Mouse (Mus musculus) midbrain, embryonic 13.5 days (tissue): ENCODE results near the gene Hmx2. TPM values are rescaled to one million over a fixed set of nuclear protein-coding genes. Genes with fewer than 3 reads are reported as not detected.

Experiments used
- ATAC-seq: fragments of 200-750 bp; cut with Nextera tagmentation; 2 replicates; pipeline ENCODE4 v1.8.0; 2017; ENCODE audit warnings: mild to moderate bottlenecking, moderate TSS enrichment, moderate library complexity
- H3K27ac ChIP-seq: fragments of 300-500 bp; sonication (generic); 2 replicates; pipeline ENCODE4 v1.5.1; 2015; ENCODE audit warnings: inconsistent platforms, mild to moderate bottlenecking, moderate library complexity
- H3K27me3 ChIP-seq: fragments of 300-500 bp; sonication (generic); 2 replicates; pipeline ENCODE4 v1.6.1; 2015; ENCODE audit warnings: mild to moderate bottlenecking, inconsistent platforms
- H3K36me3 ChIP-seq: fragments of 300-500 bp; sonication (generic); 2 replicates; pipeline ENCODE4 v1.6.1; 2015; ENCODE audit warnings: mild to moderate bottlenecking, inconsistent platforms
- H3K4me1 ChIP-seq: fragments of 300-500 bp; sonication (generic); replicated peaks from 2 replicates; pipeline ENCODE4 v1.6.1; 2015; ENCODE audit warnings: inconsistent platforms
- H3K4me2 ChIP-seq: fragments of 300-500 bp; sonication (generic); replicated peaks from 2 replicates; pipeline ENCODE4 v1.6.1; 2015; ENCODE audit warnings: moderate library complexity, mild to moderate bottlenecking, inconsistent platforms
- H3K4me3 ChIP-seq: fragments of 300-500 bp; sonication (generic); replicated peaks from 2 replicates; pipeline ENCODE4 v1.5.1; 2015; ENCODE audit warnings: mild to moderate bottlenecking, inconsistent platforms
- H3K9ac ChIP-seq: fragments of 300-500 bp; sonication (generic); replicated peaks from 2 replicates; pipeline ENCODE4 v1.6.1; 2015; ENCODE audit warnings: mild to moderate bottlenecking, inconsistent platforms
- H3K9me3 ChIP-seq: fragments of 300-500 bp; sonication (generic); 2 replicates; pipeline ENCODE4 v1.6.1; 2016; ENCODE audit warnings: mild to moderate bottlenecking, inconsistent platforms
- WGBS: fragments of 180-500 bp; shearing (Covaris S2); methylation state at CpG from one replicate; pipeline ENCODE4 v1.1.7; 2015; 5-methylcytosine and 5-hydroxymethylcytosine counted together
- polyA plus RNA-seq: library from polyadenylated mRNA; unstranded; fragments of >200 nt; fragmentation: Nextera tagmentation; extraction: Ambion mirVana; gene quantifications from 2 replicates; pipeline ENCODE4 v1.2.1, GENCODE M21; 2015

Gene Hmx2
- polyA plus RNA-seq, 1 experiment from 2014 or later, result 1.4 TPM

DNA sequence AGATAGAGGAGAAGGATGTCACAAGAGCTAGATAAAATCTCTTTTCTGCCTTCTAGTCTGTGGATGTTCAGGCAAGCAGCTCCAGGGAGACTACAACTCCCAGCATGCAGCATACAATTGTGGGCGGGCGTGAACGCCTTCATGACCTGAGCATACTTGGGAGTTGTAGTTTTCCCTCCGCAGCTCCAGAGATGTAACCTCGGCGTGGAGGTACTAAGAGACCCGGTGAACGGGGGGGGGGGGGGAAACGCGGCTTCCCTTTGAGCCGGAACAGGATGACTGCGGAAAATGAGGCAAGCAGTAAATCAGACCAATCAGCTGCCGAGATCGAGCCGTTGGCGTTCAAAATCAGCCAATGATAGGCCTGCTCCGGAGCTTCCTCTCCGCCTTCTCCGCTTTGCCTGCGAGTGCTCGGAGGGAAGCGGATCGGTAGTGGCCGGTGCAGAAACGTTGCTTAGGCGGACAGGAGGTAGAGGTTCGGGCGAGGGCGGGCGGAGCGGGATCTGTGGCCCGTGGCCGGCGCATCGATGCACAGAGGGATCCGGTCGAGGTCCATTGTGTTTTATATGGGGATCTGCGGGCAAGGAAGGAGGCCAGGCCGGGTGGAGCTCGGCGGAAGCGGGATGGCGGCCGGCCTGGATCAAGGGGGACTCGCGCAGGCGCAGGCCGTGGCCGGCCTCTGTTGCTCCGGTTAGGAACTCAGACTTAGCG, 11.6 kb downstream of the Hmx2 start, which contains the start of gene Bub3:
Gene Bub3 (plus strand): TSS at position 237 of the 711 bp plus-strand sequence.
- peaks cover 44% of the 10 kb centered on the region for H3K27me3 ChIP-seq
- peak within 1 kb of the TSS; percentile 82 for H3K27ac ChIP-seq
- under 1% methylated on average over 44 of the region's 51 CpGs for WGBS
- H3K4me3 ChIP-seq, result peak within 1 kb of the TSS; percentile 71
- H3K9me3 ChIP-seq, result no peaks in the 10 kb centered on the region
- peaks cover 29% of the 10 kb centered on the region for H3K36me3 ChIP-seq
- peaks cover 45% of the 10 kb centered on the region for H3K4me1 ChIP-seq
- H3K9ac ChIP-seq, result peak within 1 kb of the TSS; percentile 81
- ATAC-seq, result peak; percentile 96
- peak within 1 kb of the TSS; percentile 68 for H3K4me2 ChIP-seq

DNA sequence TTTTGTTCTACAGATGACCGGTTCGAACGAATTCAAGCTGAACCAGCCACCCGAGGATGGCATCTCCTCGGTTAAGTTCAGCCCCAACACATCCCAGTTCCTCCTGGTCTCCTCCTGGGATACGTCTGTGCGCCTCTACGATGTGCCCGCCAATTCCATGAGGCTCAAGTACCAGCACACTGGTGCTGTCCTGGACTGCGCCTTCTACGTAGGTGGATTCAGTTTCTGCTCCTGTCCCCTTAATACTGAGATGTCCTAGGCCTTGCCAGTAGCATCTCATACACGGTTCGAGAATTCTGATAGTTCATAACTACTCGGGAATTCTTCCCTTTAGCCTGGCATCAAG, 12.1 kb downstream of the Hmx2 start:
- peaks cover 30% of the 10 kb centered on the region for H3K36me3 ChIP-seq
- under 1% methylated on average over 14 of the region's 14 CpGs for WGBS

GRCm38 (mm10) chr7:131575246-131575645, 26.7 kb downstream of the Hmx2 start:
- ATAC-seq, result no peak
- WGBS, result 81% methylated on average over 6 of the region's 6 CpGs

More for the DNA sequence above, 12.1 kb downstream of the Hmx2 start:
- Histone ChIP-seq H3K27ac (peak overlapping the region; percentile 82), H3K4me3 (peak overlapping the region; percentile 71), H3K4me1 (peaks cover 39% of the 10 kb centered on the region), H3K27me3 (peaks cover 39% of the 10 kb centered on the region), H3K9me3 (no peaks in the 10 kb centered on the region), H3K4me2 (peak overlapping the region; percentile 68), H3K9ac (peak overlapping the region; percentile 81)
- peak; percentile 69 for ATAC-seq

GRCm38 (mm10) chr7:131582178-131582577, 33.6 kb downstream of the Hmx2 start:
- Histone ChIP-seq H3K9ac (no peak overlapping the region), H3K4me2 (no peak overlapping the region), H3K36me3 (no peaks in the 10 kb centered on the region), H3K9me3 (no peaks in the 10 kb centered on the region), H3K4me1 (no peaks in the 10 kb centered on the region), H3K27me3 (peaks cover 11% of the 10 kb centered on the region; the same call in 1 of the 2 replicates), H3K4me3 (no peak overlapping the region), H3K27ac (no peak overlapping the region)
- WGBS, result 68% methylated on average over 9 of the region's 9 CpGs
- ATAC-seq, result no peak

More at GRCm38 (mm10) chr7:131575246-131575645, 26.7 kb downstream of the Hmx2 start:
- H3K36me3 ChIP-seq, result peaks cover 31% of the 10 kb centered on the region
- no peak overlapping the region for H3K9ac ChIP-seq
- no peaks in the 10 kb centered on the region for H3K9me3 ChIP-seq
- no peak overlapping the region for H3K27ac ChIP-seq
- no peak overlapping the region for H3K4me2 ChIP-seq
- no peaks in the 10 kb centered on the region for H3K4me1 ChIP-seq
- no peaks in the 10 kb centered on the region for H3K27me3 ChIP-seq
- H3K4me3 ChIP-seq, result no peak overlapping the region

- WGBS, result 83% methylated on average over 5 of the region's 5 CpGs
- H3K36me3 ChIP-seq, result no peaks in the 10 kb centered on the region
- ATAC-seq, result no peak
- H3K9me3 ChIP-seq, result no peaks in the 10 kb centered on the region
- no peak overlapping the region for H3K9ac ChIP-seq
- H3K27me3 ChIP-seq, result peaks cover 28% of the 10 kb centered on the region
- no peak overlapping the region for H3K27ac ChIP-seq
- no peak overlapping the region for H3K4me3 ChIP-seq
- H3K4me2 ChIP-seq, result no peak overlapping the region
- no peaks in the 10 kb centered on the region for H3K4me1 ChIP-seq
These were observed 37.0 kb downstream of the Hmx2 start for GRCm38 (mm10) chr7:131585551-131585950.

GRCm38 (mm10) chr7:131597779-131598482, 49.4 kb downstream of the Hmx2 start:
- Histone ChIP-seq H3K4me3 (no peak overlapping the region), H3K27ac (peak overlapping the region; percentile 36), H3K9me3 (no peaks in the 10 kb centered on the region), H3K36me3 (no peaks in the 10 kb centered on the region), H3K9ac (peak overlapping the region; percentile 30; the same call in 1 of the 2 replicates), H3K4me2 (peak overlapping the region; percentile 34), H3K27me3 (peaks cover 74% of the 10 kb centered on the region), H3K4me1 (peaks cover 26% of the 10 kb centered on the region)
- peak; percentile 91 for ATAC-seq
- 3% methylated on average over 12 of the region's 12 CpGs for WGBS

- H3K36me3 ChIP-seq, result no peaks in the 10 kb centered on the region
- peaks cover 73% of the 10 kb centered on the region for H3K27me3 ChIP-seq
- H3K9me3 ChIP-seq, result no peaks in the 10 kb centered on the region
- H3K27ac ChIP-seq, result peak overlapping the region; percentile 36; the same call in 1 of the 2 replicates
- ATAC-seq, result peak; percentile 49
- no peak overlapping the region for H3K4me3 ChIP-seq
- H3K4me2 ChIP-seq, result peak overlapping the region; percentile 34
- 2% methylated on average over 5 of the region's 5 CpGs for WGBS
- peak overlapping the region; percentile 30; the same call in 1 of the 2 replicates for H3K9ac ChIP-seq
- H3K4me1 ChIP-seq, result peaks cover 30% of the 10 kb centered on the region
These were observed 49.9 kb downstream of the Hmx2 start for GRCm38 (mm10) chr7:131598483-131598824.

- 69% methylated on average over 7 of the region's 7 CpGs for WGBS
- Histone ChIP-seq H3K27me3 (peaks cover 66% of the 10 kb centered on the region), H3K4me2 (no peak overlapping the region), H3K4me1 (peaks cover 30% of the 10 kb centered on the region), H3K4me3 (no peak overlapping the region), H3K9ac (no peak overlapping the region), H3K36me3 (no peaks in the 10 kb centered on the region), H3K9me3 (no peaks in the 10 kb centered on the region), H3K27ac (peak overlapping the region; percentile 51; the same call in 1 of the 2 replicates)
- ATAC-seq, result no peak
These were observed 53.5 kb downstream of the Hmx2 start for GRCm38 (mm10) chr7:131602106-131602505.

- no peak overlapping the region for H3K4me2 ChIP-seq
- no peaks in the 10 kb centered on the region for H3K36me3 ChIP-seq
- WGBS, result 1% methylated on average over 9 of the region's 11 CpGs
- H3K4me1 ChIP-seq, result peaks cover 22% of the 10 kb centered on the region
- no peak for ATAC-seq
- no peak overlapping the region for H3K9ac ChIP-seq
- H3K9me3 ChIP-seq, result no peaks in the 10 kb centered on the region
- H3K27ac ChIP-seq, result 0 out of 2 replicates have a peak overlapping the region, but pooled peaks have one; percentile 51
- no peak overlapping the region for H3K4me3 ChIP-seq
- H3K27me3 ChIP-seq, result peaks cover 63% of the 10 kb centered on the region
These were observed 54.6 kb downstream of the Hmx2 start for GRCm38 (mm10) chr7:131603186-131603585.

DNA sequence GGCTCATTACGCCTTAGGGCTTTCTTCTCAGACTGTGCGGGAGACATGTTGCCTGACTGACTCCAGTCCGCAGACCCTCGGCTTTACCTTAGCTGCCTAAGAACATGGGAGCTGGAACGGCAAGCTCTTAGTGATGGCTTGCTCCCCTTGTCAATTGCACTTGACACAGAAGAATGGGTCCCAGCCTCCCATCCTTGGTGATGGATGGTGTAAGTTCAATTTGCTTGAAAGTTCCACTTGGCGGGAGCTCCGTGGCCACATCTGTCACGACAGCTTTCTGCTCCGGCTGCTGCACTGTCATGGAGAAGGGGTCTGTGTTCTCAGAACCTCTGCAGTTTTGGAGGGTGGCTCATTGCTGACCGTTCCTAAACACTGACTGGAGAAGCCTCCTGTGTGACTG, 56.4 kb downstream of the Hmx2 start:
- Histone ChIP-seq H3K27me3 (peaks cover 52% of the 10 kb centered on the region), H3K36me3 (no peaks in the 10 kb centered on the region), H3K4me1 (peaks cover 14% of the 10 kb centered on the region), H3K9ac (no peak overlapping the region), H3K4me2 (no peak overlapping the region), H3K4me3 (no peak overlapping the region), H3K9me3 (no peaks in the 10 kb centered on the region), H3K27ac (no peak overlapping the region)
- WGBS, result 94% methylated on average over 10 of the region's 10 CpGs
- ATAC-seq, result no peak

DNA sequence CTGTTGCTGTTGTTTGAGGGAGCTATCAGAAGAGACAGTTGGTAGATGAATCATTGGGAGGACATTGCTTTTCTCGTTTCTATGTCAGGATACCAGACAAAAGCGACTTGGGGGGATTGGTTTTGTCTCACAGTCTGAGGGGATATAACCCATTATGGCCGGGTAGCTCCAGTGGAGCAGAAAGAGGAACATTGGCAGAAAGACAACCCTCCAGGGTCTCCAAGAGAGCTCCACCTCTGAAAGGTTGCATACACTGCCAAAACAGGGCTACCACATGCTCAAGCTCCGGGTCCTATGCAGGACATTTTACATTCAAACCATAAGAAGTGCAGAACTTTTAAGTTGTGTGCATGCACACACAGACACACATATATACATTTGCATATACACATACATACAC, 56.9 kb downstream of the Hmx2 start:
- H3K9me3 ChIP-seq, result no peaks in the 10 kb centered on the region
- no peak overlapping the region for H3K9ac ChIP-seq
- no peak overlapping the region for H3K4me2 ChIP-seq
- WGBS, result 64% methylated on average over 4 of the region's 4 CpGs
- peaks cover 14% of the 10 kb centered on the region for H3K4me1 ChIP-seq
- H3K36me3 ChIP-seq, result no peaks in the 10 kb centered on the region
- H3K4me3 ChIP-seq, result no peak overlapping the region
- ATAC-seq, result no peak
- H3K27ac ChIP-seq, result no peak overlapping the region
- H3K27me3 ChIP-seq, result peaks cover 47% of the 10 kb centered on the region
